In genomic region chr15:78576284-78576810, GRCm38 (mm10) we compare ENCODE assay signal across 14 mouse cellular contexts. TPM values are rescaled to one million over a fixed set of nuclear protein-coding genes. Genes with fewer than 3 reads are reported as not detected.
"Had no signal": no experiment of that assay in that cellular context is flagged by ENCODE, and none has a peak within 500 bp of the region (broad histone marks: within the 10 kb centered on the region; RNA-seq: fewer than 3 reads in every experiment).

No protein-coding gene starts in this region.

- DNase-seq: kidney, postnatal 25 days; lung, adult 2 months; lung, postnatal 36 days; retina, postnatal 1 day had no signal

- ATAC-seq: lung, postnatal 0 days; midbrain, embryonic 15.5 days had no signal

- H3K4me3 ChIP-seq: left cerebral cortex, adult 2 months; limb, embryonic 10.5 days; liver, embryonic 15.5 days; megakaryocyte, embryonic 14.5 days; midbrain, embryonic 15.5 days; neural tube, embryonic 13.5 days; stomach, embryonic 15.5 days had no signal

- H3K9ac ChIP-seq: liver, embryonic 15.5 days; midbrain, embryonic 15.5 days; neural tube, embryonic 13.5 days; stomach, embryonic 15.5 days had no signal

- H3K27ac ChIP-seq: left cerebral cortex, adult 2 months; limb, embryonic 10.5 days; liver, embryonic 15.5 days; midbrain, embryonic 15.5 days; neural tube, embryonic 13.5 days; stomach, embryonic 15.5 days had no signal

- H3K9me3 ChIP-seq: limb, embryonic 10.5 days; liver, embryonic 15.5 days; midbrain, embryonic 15.5 days; neural tube, embryonic 13.5 days; stomach, embryonic 15.5 days had no signal

- H3K36me3 ChIP-seq: limb, embryonic 10.5 days; liver, embryonic 15.5 days; midbrain, embryonic 15.5 days; neural tube, embryonic 13.5 days; stomach, embryonic 15.5 days had no signal

- H3K27me3 ChIP-seq: megakaryocyte, embryonic 14.5 days; midbrain, embryonic 15.5 days; stomach, embryonic 15.5 days had no signal

- H3K4me2 ChIP-seq: liver, embryonic 11.5 days; liver, embryonic 15.5 days; midbrain, embryonic 11.5 days; midbrain, embryonic 15.5 days; neural tube, embryonic 13.5 days; stomach, embryonic 15.5 days had no signal

RNA-seq across cellular contexts. Expression of gene Sstr3, which starts 31.9 kb away (rescaled TPM):
- polyA plus RNA-seq: limb, embryonic 10.5 days; liver, embryonic 11.5 days; liver, embryonic 15.5 days; midbrain, embryonic 11.5 days had no signal
